Mouse (Mus musculus): ENCODE data around the gene Dazl.

GRCm38 (mm10) chr17:50244675-50245074 is 48.8 kb downstream of the Dazl start:
- TF ChIP-seq CTCF (IDR thresholded peaks at IDR 0.05; ENCODE audit: control insufficient read depth, insufficient read depth, insufficient read length) (no peak), MAX (IDR thresholded peaks at IDR 0.05) (no peak), CEBPB (IDR thresholded peaks at IDR 0.05; ENCODE audit: low read depth) (no peak)
